Mouse (Mus musculus) small intestine, adult 2 months (tissue): ENCODE data around the gene Zfp141. TPM values are rescaled to one million over a fixed set of nuclear protein-coding genes. Genes with fewer than 3 reads are reported as not detected.
A peak's percentile ranks its signal among the peaks of the same experiment; 100 is the strongest.
"Not testable (repeated sequence)": the region's sequence is repeated elsewhere in the genome, so short reads cannot be mapped to it uniquely, and the experiment has no call there.

Experiments used
- H3K27ac ChIP-seq: fragments of 200-500 bp; 2 replicates; pipeline ENCODE4 v1.5.1; 2012; ENCODE audit warnings: low read depth, low read length, control low read depth, inconsistent platforms; ENCODE audit not compliant: insufficient read depth
- H3K27me3 ChIP-seq: fragments of 200-500 bp; 2 replicates; pipeline ENCODE4 v1.6.1; 2012; ENCODE audit warnings: mild to moderate bottlenecking, moderate library complexity, low read length, inconsistent platforms; ENCODE audit not compliant: control insufficient read depth, insufficient read depth
- H3K36me3 ChIP-seq: fragments of 200-500 bp; 2 replicates; pipeline ENCODE4 v1.6.1; 2012; ENCODE audit warnings: mild to moderate bottlenecking, low read length, control low read depth, inconsistent platforms; ENCODE audit not compliant: control insufficient read depth, insufficient read depth
- H3K4me1 ChIP-seq: fragments of 200-500 bp; 2 replicates; pipeline ENCODE4 v1.6.1; 2012; ENCODE audit warnings: low read length, inconsistent platforms, mixed read lengths; ENCODE audit not compliant: control insufficient read depth, insufficient read depth, insufficient read length
- H3K4me3 ChIP-seq: fragments of 200-500 bp; 2 replicates; pipeline ENCODE4 v1.5.1; 2012; ENCODE audit warnings: low read depth, mild to moderate bottlenecking, control low read depth, inconsistent platforms, low read length, moderate library complexity
- CTCF ChIP-seq: fragments of 200-500 bp; IDR thresholded peaks from 2 replicates; pipeline ENCODE4 v1.5.1; 2012; ENCODE audit warnings: low read depth, mild to moderate bottlenecking, control low read depth, inconsistent platforms, low read length, moderate library complexity, mixed read lengths; ENCODE audit not compliant: insufficient replicate concordance, insufficient read length; ENCODE audit errors: extremely low read depth
- POLR2A ChIP-seq: fragments of 200-500 bp; IDR thresholded peaks from 2 replicates; pipeline ENCODE4 v1.6.1; 2012; ENCODE audit warnings: low read depth, mild to moderate bottlenecking, control low read depth, inconsistent platforms, low read length, moderate library complexity
- WGBS: fragments of 180-500 bp; shearing (Covaris S2); methylation state at CpG from one replicate; pipeline ENCODE4 v1.1.7; 2018; 5-methylcytosine and 5-hydroxymethylcytosine counted together
- polyA plus RNA-seq: library from polyadenylated mRNA; depleted of rRNA; stranded (reverse); fragments of >200 nt; gene quantifications from 2 replicates; pipeline ENCODE4 v1.2.3, GENCODE M21; 2012; rRNA removed

Gene Zfp141
- polyA plus RNA-seq = 0.72 and 1.7 TPM in 2 replicates

- not testable (repeated sequence) for H3K4me1 ChIP-seq, H3K36me3 ChIP-seq, H3K27me3 ChIP-seq
- peak within 1 kb of the TSS; percentile 83 for H3K4me3 ChIP-seq
- H3K27ac ChIP-seq = peak within 1 kb of the TSS; percentile 38; the same call in 1 of the 2 replicates
- WGBS = under 1% methylated on average over 18 of the region's 18 CpGs
These were observed at the start of gene Zfp141 for GRCm38 (mm10) chr7:42505588-42505987. Gene Zfp141, minus strand, starts transcription at chr7:42505740.

- Histone ChIP-seq H3K4me3 (no peak overlapping the region), H3K27me3 (no peaks in the 10 kb centered on the region), H3K4me1 (no peaks in the 10 kb centered on the region), H3K27ac (no peak overlapping the region), H3K36me3 (no peaks in the 10 kb centered on the region)
- WGBS = 78% methylated on average over 3 of the region's 3 CpGs
- TF ChIP-seq POLR2A (no peak), CTCF (no peak)
These were observed 46.2 kb upstream of the Zfp141 start for GRCm38 (mm10) chr7:42551766-42552165.

GRCm38 (mm10) chr7:42505186-42505585, 354 bp downstream of the Zfp141 start:
- peak overlapping the region; percentile 38; the same call in 1 of the 2 replicates for H3K27ac ChIP-seq
- no peak for TF ChIP-seq POLR2A
- no peak for TF ChIP-seq CTCF
- WGBS = under 1% methylated on average over 20 of the region's 20 CpGs
- peak overlapping the region; percentile 83 for H3K4me3 ChIP-seq
- no peaks in the 10 kb centered on the region for H3K36me3 ChIP-seq
- no peaks in the 10 kb centered on the region for H3K27me3 ChIP-seq
- H3K4me1 ChIP-seq = peaks cover 2% of the 10 kb centered on the region; the same call in 1 of the 2 replicates

GRCm38 (mm10) chr7:42498248-42498647, 7.3 kb downstream of the Zfp141 start:
- WGBS = 96% methylated on average over 5 of the region's 5 CpGs
- Histone ChIP-seq H3K27me3 (no peaks in the 10 kb centered on the region), H3K27ac (no peak overlapping the region), H3K4me1 (no peaks in the 10 kb centered on the region), H3K36me3 (peaks cover 2% of the 10 kb centered on the region; the same call in 1 of the 2 replicates), H3K4me3 (no peak overlapping the region)
- TF ChIP-seq CTCF (no peak), POLR2A (no peak)

- H3K27me3 ChIP-seq = no peaks in the 10 kb centered on the region
- no peak for TF ChIP-seq CTCF
- TF ChIP-seq POLR2A = no peak
- 91% methylated on average over 9 of the region's 9 CpGs for WGBS
- H3K4me1 ChIP-seq = no peaks in the 10 kb centered on the region
- H3K4me3 ChIP-seq = no peak overlapping the region
- H3K27ac ChIP-seq = no peak overlapping the region
- H3K36me3 ChIP-seq = peaks cover 2% of the 10 kb centered on the region; the same call in 1 of the 2 replicates
These were observed 8.2 kb downstream of the Zfp141 start for GRCm38 (mm10) chr7:42497356-42497755.

- H3K27me3 ChIP-seq = no peaks in the 10 kb centered on the region
- TF ChIP-seq POLR2A (no peak), CTCF (no peak)
- no peaks in the 10 kb centered on the region for H3K4me1 ChIP-seq
- H3K4me3 ChIP-seq = no peak overlapping the region
- no peak overlapping the region for H3K27ac ChIP-seq
- WGBS = 89% methylated on average over 1 of the region's 1 CpGs
- peaks cover 2% of the 10 kb centered on the region; the same call in 1 of the 2 replicates for H3K36me3 ChIP-seq
These were observed 9.3 kb downstream of the Zfp141 start for GRCm38 (mm10) chr7:42496202-42496601.

- Histone ChIP-seq H3K36me3 (peaks cover 14% of the 10 kb centered on the region), H3K4me3 (no peak overlapping the region), H3K4me1 (no peaks in the 10 kb centered on the region), H3K27me3 (no peaks in the 10 kb centered on the region), H3K27ac (no peak overlapping the region)
- 72% methylated on average over 5 of the region's 5 CpGs for WGBS
- no peak for TF ChIP-seq CTCF
- TF ChIP-seq POLR2A = no peak
These were observed 14.7 kb downstream of the Zfp141 start for GRCm38 (mm10) chr7:42490859-42491258.

- H3K4me1 ChIP-seq = no peaks in the 10 kb centered on the region
- no peak overlapping the region for H3K4me3 ChIP-seq
- no peak overlapping the region for H3K27ac ChIP-seq
- H3K27me3 ChIP-seq = no peaks in the 10 kb centered on the region
- no peak for TF ChIP-seq POLR2A
- no peak for TF ChIP-seq CTCF
- WGBS = 82% methylated on average over 4 of the region's 4 CpGs
- peaks cover 16% of the 10 kb centered on the region for H3K36me3 ChIP-seq
These were observed 15.2 kb downstream of the Zfp141 start for GRCm38 (mm10) chr7:42490358-42490757.
